Mouse (Mus musculus) embryonic facial prominence, embryonic 10.5 days (tissue): ENCODE data around the gene Nrbp1. TPM values are rescaled to one million over a fixed set of nuclear protein-coding genes. Genes with fewer than 3 reads are reported as not detected.

Experiments
- DNase-seq: peaks from one replicate; pipeline ENCODE4 v3.0.0-alpha.2; 2017; ENCODE audit warnings: low spot score
- H3K27ac ChIP-seq: fragments of 300-500 bp; sonication (generic); replicated peaks from 2 replicates; pipeline ENCODE4 v1.5.1; 2016; ENCODE audit warnings: mild to moderate bottlenecking
- H3K27me3 ChIP-seq: fragments of 300-500 bp; sonication (generic); replicated peaks from 2 replicates; pipeline ENCODE4 v1.6.1; 2016; ENCODE audit warnings: low read depth, mild to moderate bottlenecking; ENCODE audit not compliant: poor library complexity, severe bottlenecking
- H3K36me3 ChIP-seq: fragments of 300-500 bp; sonication (generic); replicated peaks from 2 replicates; pipeline ENCODE4 v1.6.1; 2016; ENCODE audit warnings: mild to moderate bottlenecking, moderate library complexity
- H3K4me1 ChIP-seq: fragments of 300-500 bp; sonication (generic); 2 replicates; pipeline ENCODE4 v1.6.1; 2016
- H3K4me3 ChIP-seq: fragments of 300-500 bp; sonication (generic); 2 replicates; pipeline ENCODE4 v1.5.1; 2016; ENCODE audit warnings: mild to moderate bottlenecking, moderate library complexity
- H3K9me3 ChIP-seq: fragments of 300-500 bp; sonication (generic); 2 replicates; pipeline ENCODE4 v1.6.1; 2016; ENCODE audit warnings: mild to moderate bottlenecking
- WGBS: fragments of 180-500 bp; shearing (Covaris S2); methylation state at CpG from one replicate; pipeline ENCODE4 v1.1.7; 2016; 5-methylcytosine and 5-hydroxymethylcytosine counted together
- polyA plus RNA-seq: library from polyadenylated mRNA; unstranded; fragments of >200 nt; fragmentation: Nextera tagmentation; extraction: Ambion mirVana; gene quantifications from 2 replicates; pipeline ENCODE4 v1.2.1, GENCODE M21; 2016

The Nrbp1 gene
- polyA plus RNA-seq, 1 experiment from 2014 or later, result 140 TPM

- Histone ChIP-seq H3K4me3 (peak within 1 kb of the TSS; percentile 67), H3K9me3 (no peaks in the 10 kb centered on the region), H3K4me1 (peaks cover 36% of the 10 kb centered on the region), H3K36me3 (peaks cover 35% of the 10 kb centered on the region), H3K27me3 (no peaks in the 10 kb centered on the region), H3K27ac (peak within 1 kb of the TSS; percentile 83)
- WGBS, result 3% methylated on average over 45 of the region's 45 CpGs
- peak; percentile 96 for DNase-seq
Measured at GRCm38 (mm10) chr5:31290521-31291360, 50.1 kb downstream of the Nrbp1 start, which contains the start of gene Ift172. TSS of gene Ift172 (minus strand) at chr5:31291116.

GRCm38 (mm10) chr5:31291361-31291688 lies 50.7 kb downstream of the Nrbp1 start:
- no peak for DNase-seq
- Histone ChIP-seq H3K4me3 (peak overlapping the region; percentile 67), H3K9me3 (no peaks in the 10 kb centered on the region), H3K4me1 (peaks cover 41% of the 10 kb centered on the region), H3K27ac (peak overlapping the region; percentile 83), H3K27me3 (no peaks in the 10 kb centered on the region), H3K36me3 (peaks cover 29% of the 10 kb centered on the region)
- 5% methylated on average over 9 of the region's 9 CpGs for WGBS

- Histone ChIP-seq H3K9me3 (no peaks in the 10 kb centered on the region), H3K27ac (peak overlapping the region; percentile 95), H3K27me3 (peaks cover 12% of the 10 kb centered on the region; the same call in 1 of the 2 replicates), H3K36me3 (peaks cover 23% of the 10 kb centered on the region), H3K4me1 (peaks cover 35% of the 10 kb centered on the region), H3K4me3 (peak overlapping the region; percentile 97)
- WGBS, result 3% methylated on average over 29 of the region's 29 CpGs
- DNase-seq, result no peak
Measured at GRCm38 (mm10) chr5:31294964-31295605, 54.4 kb downstream of the Nrbp1 start.

- Histone ChIP-seq H3K4me3 (peak within 1 kb of the TSS; percentile 97), H3K4me1 (peaks cover 31% of the 10 kb centered on the region), H3K36me3 (peaks cover 23% of the 10 kb centered on the region), H3K27ac (peak within 1 kb of the TSS; percentile 95), H3K9me3 (no peaks in the 10 kb centered on the region), H3K27me3 (peaks cover 12% of the 10 kb centered on the region; the same call in 1 of the 2 replicates)
- under 1% methylated on average over 43 of the region's 46 CpGs for WGBS
- DNase-seq, result peak; percentile 85
Measured at GRCm38 (mm10) chr5:31295606-31296141, 55.0 kb downstream of the Nrbp1 start, which contains the start of gene Fndc4. TSS of gene Fndc4 (minus strand) at chr5:31296080.

- H3K9me3 ChIP-seq, result no peaks in the 10 kb centered on the region
- 76% methylated on average over 13 of the region's 13 CpGs for WGBS
- peak within 1 kb of the TSS; percentile 97 for H3K4me3 ChIP-seq
- H3K27ac ChIP-seq, result no peak within 1 kb of the TSS; the same call in 1 of the 2 replicates
- H3K4me1 ChIP-seq, result peaks cover 23% of the 10 kb centered on the region
- peaks cover 23% of the 10 kb centered on the region for H3K36me3 ChIP-seq
- no peak for DNase-seq
- H3K27me3 ChIP-seq, result peaks cover 12% of the 10 kb centered on the region; the same call in 1 of the 2 replicates
Measured at GRCm38 (mm10) chr5:31297047-31297757, 56.5 kb downstream of the Nrbp1 start, which contains the start of gene Gckr. TSS of gene Gckr (plus strand) at chr5:31297443.

GRCm38 (mm10) chr5:31297981-31298380 lies 57.3 kb downstream of the Nrbp1 start:
- DNase-seq, result no peak

GRCm38 (mm10) chr5:31298486-31298885 lies 57.8 kb downstream of the Nrbp1 start:
- H3K27ac ChIP-seq, result no peak overlapping the region
- no peaks in the 10 kb centered on the region for H3K9me3 ChIP-seq
- H3K36me3 ChIP-seq, result peaks cover 12% of the 10 kb centered on the region
- no peak overlapping the region for H3K4me3 ChIP-seq
- WGBS, result 62% methylated on average over 2 of the region's 2 CpGs
- H3K4me1 ChIP-seq, result peaks cover 23% of the 10 kb centered on the region
- peaks cover 12% of the 10 kb centered on the region; the same call in 1 of the 2 replicates for H3K27me3 ChIP-seq
- DNase-seq, result no peak

More at GRCm38 (mm10) chr5:31297981-31298380, 57.3 kb downstream of the Nrbp1 start:
- H3K36me3 ChIP-seq, result peaks cover 17% of the 10 kb centered on the region
- H3K9me3 ChIP-seq, result no peaks in the 10 kb centered on the region
- H3K4me1 ChIP-seq, result peaks cover 23% of the 10 kb centered on the region
- H3K4me3 ChIP-seq, result no peak overlapping the region
- no peak overlapping the region for H3K27ac ChIP-seq
- WGBS, result 81% methylated on average over 3 of the region's 3 CpGs
- peaks cover 12% of the 10 kb centered on the region; the same call in 1 of the 2 replicates for H3K27me3 ChIP-seq

Other genes with a start within 250 kb of the Nrbp1 start
- 60.2 and 64.8 TPM in 2 replicates for gene Atraid, start 192.6 kb upstream of the Nrbp1 start, polyA plus RNA-seq
- gene Slc5a6, start 191.9 kb upstream of the Nrbp1 start, polyA plus RNA-seq, result 9.9 and 12.2 TPM in 2 replicates
- 64.6 and 71.3 TPM in 2 replicates for gene Cad, start 186.1 kb upstream of the Nrbp1 start, polyA plus RNA-seq
- not detected in 2 replicates for gene Dnajc5g, start 134.6 kb upstream of the Nrbp1 start, polyA plus RNA-seq
- gene Slc30a3, start 132.6 kb upstream of the Nrbp1 start, polyA plus RNA-seq, result 0.59 and 0.85 TPM in 2 replicates
- not detected in 2 replicates for gene Trim54, start 124.2 kb upstream of the Nrbp1 start, polyA plus RNA-seq
- not detected in 2 replicates for gene Ucn, start 102.0 kb upstream of the Nrbp1 start, polyA plus RNA-seq
- gene Mpv17, start 86.6 kb upstream of the Nrbp1 start, polyA plus RNA-seq, result 63.5 and 70.1 TPM in 2 replicates
- 1.5 TPM in 2 replicates for gene Gm29609, start 61.0 kb upstream of the Nrbp1 start, polyA plus RNA-seq
- 123 and 124 TPM in 2 replicates for gene Gtf3c2, start 60.7 kb upstream of the Nrbp1 start, polyA plus RNA-seq
- 125 and 127 TPM in 2 replicates for gene Snx17, start 47.6 kb upstream of the Nrbp1 start, polyA plus RNA-seq
- gene Eif2b4, start 47.4 kb upstream of the Nrbp1 start, polyA plus RNA-seq, result 81.4 and 91.1 TPM in 2 replicates
- gene Zfp513, start 38.6 kb upstream of the Nrbp1 start, polyA plus RNA-seq, result 11.4 and 12.3 TPM in 2 replicates
- gene Ppm1g, start 20.2 kb upstream of the Nrbp1 start, polyA plus RNA-seq, result 185 and 197 TPM in 2 replicates
- gene Gm9970, start 368 bp downstream of the Nrbp1 start, polyA plus RNA-seq, result 0.40 TPM in 1 of 2 replicates, not detected in the other
- gene Krtcap3, start 10.8 kb downstream of the Nrbp1 start, polyA plus RNA-seq, result 16.8 and 21.2 TPM in 2 replicates
- gene Ift172, start 50.3 kb downstream of the Nrbp1 start, polyA plus RNA-seq, result 37.3 and 39.2 TPM in 2 replicates
- gene Fndc4, start 55.2 kb downstream of the Nrbp1 start, polyA plus RNA-seq, result 54.6 and 57.1 TPM in 2 replicates
- 0.19 and 0.29 TPM in 2 replicates for gene Gckr, start 56.6 kb downstream of the Nrbp1 start, polyA plus RNA-seq
- 76.5 and 77.9 TPM in 2 replicates for gene Zfp512, start 211.6 kb downstream of the Nrbp1 start, polyA plus RNA-seq
- 0.11 and 0.16 TPM in 2 replicates for gene 4930548H24Rik, start 244.9 kb downstream of the Nrbp1 start, polyA plus RNA-seq